Mouse (Mus musculus): ENCODE data around the gene Zbtb46. TPM values are rescaled to one million over a fixed set of nuclear protein-coding genes. Genes with fewer than 3 reads are reported as not detected.

Zbtb46 gene
- polyA plus RNA-seq, 1 experiment from 2014 or later = 7.6 TPM

DNA sequence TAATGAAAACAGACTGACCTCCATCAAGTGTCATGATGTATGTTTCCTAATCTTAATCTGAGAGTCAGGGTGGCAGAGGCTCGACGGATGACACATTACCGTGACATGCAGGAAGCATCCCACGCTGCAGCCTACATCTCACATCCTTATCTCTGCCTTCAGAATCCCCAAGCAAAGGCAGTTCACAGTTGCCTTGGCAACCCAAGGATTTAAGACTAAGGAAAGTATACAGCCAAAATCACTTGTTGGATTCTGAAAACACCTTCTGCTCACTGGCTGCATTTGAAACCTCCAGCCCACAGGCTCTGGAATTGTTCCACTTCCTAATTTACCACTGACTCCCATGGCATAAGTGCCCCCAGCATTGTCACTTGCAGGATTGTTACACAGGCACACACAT is 38.8 kb downstream of the Zbtb46 start:
- no peak overlapping the region for H3K9ac ChIP-seq (ENCODE audit: low read length)
- no peak overlapping the region for H3K4me3 ChIP-seq (ENCODE audit: low read depth, low read length)
- no peak overlapping the region for H3K4me2 ChIP-seq (ENCODE audit: low read length)
- H3K27me3 ChIP-seq (replicated peaks; ENCODE audit: control insufficient read depth, insufficient read depth, low read length) = no peaks in the 10 kb centered on the region
- H3K27ac ChIP-seq (ENCODE audit: low read depth, low read length) = no peak overlapping the region
- WGBS = 87% methylated on average over 4 of the region's 4 CpGs
- H3K4me1 ChIP-seq (ENCODE audit: control insufficient read depth, insufficient read depth, low read length) = no peaks in the 10 kb centered on the region
- no peaks in the 10 kb centered on the region for H3K9me3 ChIP-seq (replicated peaks; ENCODE audit: control insufficient read depth, low read length)
- H3K36me3 ChIP-seq (ENCODE audit: control insufficient read depth, insufficient read depth, low read length) = peaks cover 11% of the 10 kb centered on the region
- DNase-seq (ENCODE audit: low spot score) (peak; percentile 22), ATAC-seq (no peak)

DNA sequence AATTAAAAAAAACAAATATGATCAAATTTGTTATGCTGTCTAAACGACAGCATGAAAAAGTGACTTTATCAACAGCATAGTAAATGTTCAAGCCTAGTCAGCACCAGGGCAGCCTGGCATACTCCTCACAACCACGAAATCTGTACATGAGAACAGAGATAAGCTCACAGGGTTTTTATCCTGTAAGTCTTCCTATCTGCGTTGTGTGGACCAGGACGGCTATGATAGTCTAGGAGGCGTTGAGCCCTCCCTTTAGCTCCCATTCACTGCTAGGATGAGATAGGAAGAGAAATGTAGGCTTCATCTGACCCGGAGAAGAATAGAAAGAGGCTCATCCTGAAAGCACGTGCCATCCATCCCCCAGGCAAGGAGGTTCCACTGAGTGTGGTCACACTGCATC is 39.9 kb downstream of the Zbtb46 start:
- Histone ChIP-seq H3K4me3 (ENCODE audit: low read depth, low read length) (no peak overlapping the region), H3K4me2 (ENCODE audit: low read length) (no peak overlapping the region), H3K4me1 (ENCODE audit: control insufficient read depth, insufficient read depth, low read length) (no peaks in the 10 kb centered on the region), H3K9me3 (replicated peaks; ENCODE audit: control insufficient read depth, low read length) (no peaks in the 10 kb centered on the region), H3K36me3 (ENCODE audit: control insufficient read depth, insufficient read depth, low read length) (peaks cover 11% of the 10 kb centered on the region), H3K9ac (ENCODE audit: low read length) (no peak overlapping the region), H3K27ac (ENCODE audit: low read depth, low read length) (no peak overlapping the region), H3K27me3 (replicated peaks; ENCODE audit: control insufficient read depth, insufficient read depth, low read length) (no peaks in the 10 kb centered on the region)
- WGBS = 91% methylated on average over 7 of the region's 7 CpGs
- ATAC-seq = no peak
- DNase-seq (ENCODE audit: low spot score) = no peak

DNA sequence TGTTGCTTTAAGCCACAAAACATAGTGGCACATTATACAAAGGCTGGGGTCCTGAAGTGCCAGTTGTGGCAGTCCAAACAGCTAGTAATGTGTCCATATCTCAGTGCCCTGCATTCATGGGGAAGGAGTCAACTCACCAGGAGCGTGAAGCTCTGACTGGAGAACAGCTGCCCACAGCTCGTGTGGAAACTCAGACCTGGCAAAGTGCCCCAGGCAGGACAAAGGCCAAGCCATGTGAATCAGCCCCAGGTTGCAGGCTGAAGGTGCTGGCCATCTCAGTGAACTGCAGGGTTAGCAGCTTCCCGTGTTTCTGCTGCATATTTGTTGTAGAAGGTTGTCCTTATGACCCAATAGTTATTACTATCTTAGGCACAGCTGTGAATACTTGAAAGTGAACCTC is 43.3 kb downstream of the Zbtb46 start:
- Histone ChIP-seq H3K4me3 (ENCODE audit: low read depth, low read length) (no peak overlapping the region), H3K9me3 (replicated peaks; ENCODE audit: control insufficient read depth, low read length) (no peaks in the 10 kb centered on the region), H3K4me2 (ENCODE audit: low read length) (no peak overlapping the region), H3K36me3 (ENCODE audit: control insufficient read depth, insufficient read depth, low read length) (no peaks in the 10 kb centered on the region), H3K27me3 (replicated peaks; ENCODE audit: control insufficient read depth, insufficient read depth, low read length) (no peaks in the 10 kb centered on the region), H3K9ac (ENCODE audit: low read length) (no peak overlapping the region), H3K4me1 (ENCODE audit: control insufficient read depth, insufficient read depth, low read length) (no peaks in the 10 kb centered on the region), H3K27ac (ENCODE audit: low read depth, low read length) (no peak overlapping the region)
- 55% methylated on average over 3 of the region's 3 CpGs for WGBS
- ATAC-seq = no peak
- DNase-seq (ENCODE audit: low spot score) = no peak

- 44% methylated on average over 2 of the region's 2 CpGs for WGBS
- Histone ChIP-seq H3K4me1 (ENCODE audit: control insufficient read depth, insufficient read depth, low read length) (no peaks in the 10 kb centered on the region), H3K4me3 (ENCODE audit: low read depth, low read length) (no peak overlapping the region), H3K27ac (ENCODE audit: low read depth, low read length) (no peak overlapping the region), H3K4me2 (ENCODE audit: low read length) (no peak overlapping the region), H3K36me3 (ENCODE audit: control insufficient read depth, insufficient read depth, low read length) (0 out of 2 replicates have a peak, but pooled peaks cover 2% of the 10 kb centered on the region), H3K9me3 (replicated peaks; ENCODE audit: control insufficient read depth, low read length) (no peaks in the 10 kb centered on the region), H3K9ac (ENCODE audit: low read length) (no peak overlapping the region), H3K27me3 (replicated peaks; ENCODE audit: control insufficient read depth, insufficient read depth, low read length) (no peaks in the 10 kb centered on the region)
- no peak for DNase-seq (ENCODE audit: low spot score)
- ATAC-seq = no peak
Observed at GRCm38 (mm10) chr2:181413141-181413540, 46.1 kb downstream of the Zbtb46 start.

- 30% methylated on average over 4 of the region's 4 CpGs for WGBS
- H3K9ac ChIP-seq (ENCODE audit: low read length) = no peak overlapping the region
- peak; percentile 67; the same call in 1 of the 2 replicates for ATAC-seq
Observed at GRCm38 (mm10) chr2:181410760-181411473, 48.3 kb downstream of the Zbtb46 start.

DNA sequence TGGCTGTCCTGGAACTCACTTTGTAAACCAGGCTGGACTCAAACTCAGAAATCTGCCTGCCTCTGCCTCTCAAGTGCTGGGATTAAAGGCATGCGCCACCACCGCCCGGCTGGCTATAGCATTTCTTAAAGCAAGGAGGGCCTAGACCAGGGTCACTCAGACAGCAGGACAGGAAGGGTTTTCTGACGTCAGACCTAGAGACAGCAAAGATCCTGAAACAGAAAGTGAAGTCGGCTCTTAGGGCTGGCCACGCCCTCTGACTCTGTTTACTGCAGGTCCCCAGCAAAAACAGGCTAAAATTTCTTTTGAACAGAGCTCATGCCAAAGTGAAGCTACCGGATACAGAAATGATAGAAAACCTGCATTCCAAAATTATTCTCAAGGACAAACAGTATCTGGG is 49.6 kb downstream of the Zbtb46 start:
- Histone ChIP-seq H3K9ac (ENCODE audit: low read length) (no peak overlapping the region), H3K36me3 (ENCODE audit: control insufficient read depth, insufficient read depth, low read length) (0 out of 2 replicates have a peak, but pooled peaks cover 2% of the 10 kb centered on the region), H3K27me3 (replicated peaks; ENCODE audit: control insufficient read depth, insufficient read depth, low read length) (no peaks in the 10 kb centered on the region), H3K4me1 (ENCODE audit: control insufficient read depth, insufficient read depth, low read length) (no peaks in the 10 kb centered on the region), H3K4me3 (ENCODE audit: low read depth, low read length) (no peak overlapping the region), H3K27ac (ENCODE audit: low read depth, low read length) (no peak overlapping the region), H3K4me2 (ENCODE audit: low read length) (no peak overlapping the region), H3K9me3 (replicated peaks; ENCODE audit: control insufficient read depth, low read length) (no peaks in the 10 kb centered on the region)
- DNase-seq (ENCODE audit: low spot score) = no peak
- no peak for ATAC-seq
- WGBS = 88% methylated on average over 7 of the region's 7 CpGs

More at GRCm38 (mm10) chr2:181410760-181411473, 48.3 kb downstream of the Zbtb46 start:
- Histone ChIP-seq H3K36me3 (ENCODE audit: control insufficient read depth, insufficient read depth, low read length) (0 out of 2 replicates have a peak, but pooled peaks cover 2% of the 10 kb centered on the region), H3K4me1 (ENCODE audit: control insufficient read depth, insufficient read depth, low read length) (no peaks in the 10 kb centered on the region), H3K4me3 (ENCODE audit: low read depth, low read length) (no peak overlapping the region), H3K9me3 (replicated peaks; ENCODE audit: control insufficient read depth, low read length) (no peaks in the 10 kb centered on the region), H3K27ac (ENCODE audit: low read depth, low read length) (peak overlapping the region; percentile 44; the same call in 1 of the 2 replicates), H3K27me3 (replicated peaks; ENCODE audit: control insufficient read depth, insufficient read depth, low read length) (no peaks in the 10 kb centered on the region), H3K4me2 (ENCODE audit: low read length) (no peak overlapping the region)
- DNase-seq (ENCODE audit: low spot score) = peak; percentile 79

- WGBS = 87% methylated on average over 3 of the region's 3 CpGs
- H3K27ac ChIP-seq (ENCODE audit: low read depth, low read length) = no peak overlapping the region
- no peaks in the 10 kb centered on the region for H3K27me3 ChIP-seq (replicated peaks; ENCODE audit: control insufficient read depth, insufficient read depth, low read length)
- ATAC-seq (no peak), DNase-seq (ENCODE audit: low spot score) (no peak)
- H3K9me3 ChIP-seq (replicated peaks; ENCODE audit: control insufficient read depth, low read length) = no peaks in the 10 kb centered on the region
- H3K4me1 ChIP-seq (ENCODE audit: control insufficient read depth, insufficient read depth, low read length) = no peaks in the 10 kb centered on the region
- no peak overlapping the region for H3K4me2 ChIP-seq (ENCODE audit: low read length)
- no peak overlapping the region for H3K9ac ChIP-seq (ENCODE audit: low read length)
- 0 out of 2 replicates have a peak, but pooled peaks cover 2% of the 10 kb centered on the region for H3K36me3 ChIP-seq (ENCODE audit: control insufficient read depth, insufficient read depth, low read length)
- no peak overlapping the region for H3K4me3 ChIP-seq (ENCODE audit: low read depth, low read length)
Observed at GRCm38 (mm10) chr2:181403722-181404121, 55.5 kb downstream of the Zbtb46 start.

DNA sequence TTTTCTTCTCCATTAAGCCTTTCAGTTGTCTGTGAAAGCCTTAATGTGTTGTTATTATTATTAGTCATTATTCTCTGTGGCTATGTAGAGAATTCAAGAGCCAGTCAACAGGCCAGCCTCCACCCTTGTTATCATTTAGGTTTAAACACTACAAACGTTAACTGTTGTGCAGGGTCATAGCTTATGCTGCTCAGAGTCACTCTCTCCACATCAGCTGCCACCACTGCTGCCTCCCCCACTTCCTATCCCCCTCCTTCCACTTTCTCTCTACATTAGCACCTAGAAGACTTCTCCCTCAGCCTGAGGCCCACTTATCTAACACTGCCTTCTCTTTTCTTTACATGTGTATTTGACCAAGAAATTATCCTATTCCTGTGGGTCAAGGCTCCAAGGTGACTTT is 57.7 kb downstream of the Zbtb46 start:
- DNase-seq (ENCODE audit: low spot score) = no peak
- no peaks in the 10 kb centered on the region for H3K36me3 ChIP-seq (ENCODE audit: control insufficient read depth, insufficient read depth, low read length)
- no peaks in the 10 kb centered on the region for H3K27me3 ChIP-seq (replicated peaks; ENCODE audit: control insufficient read depth, insufficient read depth, low read length)
- H3K9ac ChIP-seq (ENCODE audit: low read length) = no peak overlapping the region
- H3K4me3 ChIP-seq (ENCODE audit: low read depth, low read length) = no peak overlapping the region
- 44% methylated on average over 1 of the region's 1 CpGs for WGBS
- H3K4me2 ChIP-seq (ENCODE audit: low read length) = no peak overlapping the region
- no peaks in the 10 kb centered on the region for H3K4me1 ChIP-seq (ENCODE audit: control insufficient read depth, insufficient read depth, low read length)
- H3K27ac ChIP-seq (ENCODE audit: low read depth, low read length) = no peak overlapping the region
- no peaks in the 10 kb centered on the region for H3K9me3 ChIP-seq (replicated peaks; ENCODE audit: control insufficient read depth, low read length)
- ATAC-seq = no peak

DNA sequence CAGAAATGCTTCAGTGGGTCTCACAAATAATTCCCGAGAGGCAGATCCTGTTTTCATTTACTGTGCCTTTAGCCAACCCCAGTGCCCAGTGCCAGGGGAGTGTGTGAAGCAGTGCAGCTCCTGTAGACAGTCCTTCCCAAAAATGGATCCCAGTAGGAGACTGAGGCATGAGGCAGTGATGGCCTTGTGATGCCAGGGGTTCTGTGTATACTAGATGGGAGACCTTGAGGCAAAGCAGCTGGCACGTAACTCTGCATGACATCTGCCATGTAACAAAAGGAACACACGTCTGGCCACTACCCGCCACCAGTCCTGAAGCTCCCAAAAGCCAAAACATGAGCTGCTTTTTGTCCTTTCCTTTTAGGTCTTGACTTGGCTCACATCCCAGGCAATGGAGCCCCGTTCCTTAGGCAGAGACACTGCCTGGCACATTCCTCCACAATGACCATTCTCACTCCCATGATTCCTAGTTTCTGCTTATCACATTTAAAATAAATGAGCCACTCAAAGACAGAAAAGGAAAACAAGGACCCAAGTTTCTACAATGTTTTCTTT is 61.9 kb downstream of the Zbtb46 start:
- no peaks in the 10 kb centered on the region for H3K9me3 ChIP-seq (replicated peaks; ENCODE audit: control insufficient read depth, low read length)
- no peak overlapping the region for H3K27ac ChIP-seq (ENCODE audit: low read depth, low read length)
- ATAC-seq = no peak
- 60% methylated on average over 5 of the region's 5 CpGs for WGBS
- H3K4me1 ChIP-seq (ENCODE audit: control insufficient read depth, insufficient read depth, low read length) = no peaks in the 10 kb centered on the region
- no peak for DNase-seq (ENCODE audit: low spot score)
- no peak overlapping the region for H3K4me3 ChIP-seq (ENCODE audit: low read depth, low read length)
- no peaks in the 10 kb centered on the region; the same call in 1 of the 2 replicates for H3K36me3 ChIP-seq (ENCODE audit: control insufficient read depth, insufficient read depth, low read length)
- H3K4me2 ChIP-seq (ENCODE audit: low read length) = no peak overlapping the region
- no peaks in the 10 kb centered on the region for H3K27me3 ChIP-seq (replicated peaks; ENCODE audit: control insufficient read depth, insufficient read depth, low read length)
- H3K9ac ChIP-seq (ENCODE audit: low read length) = 0 out of 2 replicates have a peak overlapping the region, but pooled peaks have one; percentile 5
